ENCODE assay signal across 20 mouse cellular contexts in the genomic region with DNA sequence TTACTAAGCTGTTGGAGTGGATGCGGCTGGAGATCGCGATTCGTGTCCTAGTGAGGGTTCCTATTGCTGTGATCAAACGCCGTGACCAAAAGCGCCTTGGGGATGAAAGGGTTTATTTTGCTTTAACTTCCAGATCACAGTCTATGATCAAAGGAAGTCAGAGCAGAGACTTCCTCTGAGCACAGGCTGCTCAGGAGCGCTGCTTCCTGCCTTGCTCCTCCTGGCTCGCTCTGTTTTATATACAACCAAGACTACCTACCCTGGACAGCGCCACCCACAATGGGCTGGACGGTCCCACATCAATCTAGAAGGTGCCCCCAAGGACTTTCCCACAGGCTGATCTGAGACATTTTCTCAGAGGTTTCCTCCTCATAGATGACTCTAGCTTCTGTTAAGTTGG.
A peak's percentile ranks its signal among the peaks of the same experiment; 100 is the strongest.
DNase-seq lines count a peak whose midpoint lies in the region; ATAC-seq and TF ChIP-seq lines count a peak whose summit lies in the region.
"Had no signal": no experiment of that assay in that cellular context is flagged by ENCODE, and none has a peak within 500 bp of the region (broad histone marks: within the 10 kb centered on the region; RNA-seq: fewer than 3 reads in every experiment).

No protein-coding gene starts in this region.

- H3K9me3 ChIP-seq in hindbrain, postnatal 0 days (ENCODE audit: low read length), result no peaks in the 10 kb centered on the region
- no peaks in the 10 kb centered on the region for H3K9me3 ChIP-seq in hindbrain, embryonic 13.5 days
- H3K9me3 ChIP-seq in midbrain, embryonic 14.5 days (ENCODE audit: control insufficient read depth, low read length), result no peaks in the 10 kb centered on the region
- H3K9me3 ChIP-seq in midbrain, embryonic 11.5 days (ENCODE audit: control insufficient read depth, low read length), result no peaks in the 10 kb centered on the region
- H3K9me3 ChIP-seq: forebrain, embryonic 13.5 days; heart, embryonic 13.5 days; neural tube, embryonic 12.5 days had no signal

- WGBS in hindbrain, postnatal 0 days, result 61% methylated on average over 11 of the region's 11 CpGs
- 57% methylated on average over 11 of the region's 11 CpGs for WGBS in hindbrain, embryonic 13.5 days
- WGBS in midbrain, embryonic 14.5 days, result 37% methylated on average over 11 of the region's 11 CpGs
- WGBS in midbrain, embryonic 11.5 days, result 60% methylated on average over 11 of the region's 11 CpGs

- no peaks in the 10 kb centered on the region for H3K36me3 ChIP-seq in hindbrain, postnatal 0 days (ENCODE audit: insufficient read depth, low read length)
- no peaks in the 10 kb centered on the region for H3K36me3 ChIP-seq in hindbrain, embryonic 13.5 days
- no peaks in the 10 kb centered on the region for H3K36me3 ChIP-seq in midbrain, embryonic 14.5 days (ENCODE audit: control insufficient read depth, insufficient read depth, low read length)
- H3K36me3 ChIP-seq in midbrain, embryonic 11.5 days (ENCODE audit: control insufficient read depth, insufficient read depth, low read length), result no peaks in the 10 kb centered on the region
- H3K36me3 ChIP-seq: heart, embryonic 13.5 days; neural tube, embryonic 12.5 days had no signal

- H3K4me2 ChIP-seq in hindbrain, postnatal 0 days (ENCODE audit: low read depth, low read length), result 0 out of 2 replicates have a peak overlapping the region, but pooled peaks have one; percentile 1
- H3K4me2 ChIP-seq in hindbrain, embryonic 13.5 days, result no peak overlapping the region
- H3K4me2 ChIP-seq in midbrain, embryonic 14.5 days (ENCODE audit: low read length), result no peak overlapping the region
- no peak overlapping the region for H3K4me2 ChIP-seq in midbrain, embryonic 11.5 days
- H3K4me2 ChIP-seq: forebrain, embryonic 13.5 days; heart, embryonic 13.5 days; neural tube, embryonic 12.5 days had no signal

- no peak for ATAC-seq in hindbrain, postnatal 0 days
- no peak for ATAC-seq in hindbrain, embryonic 13.5 days (ENCODE audit: low FRiP score)
- no peak for ATAC-seq in midbrain, embryonic 14.5 days (ENCODE audit: low FRiP score, low TSS enrichment)
- no peak for ATAC-seq in midbrain, embryonic 11.5 days (ENCODE audit: low FRiP score)
- ATAC-seq: forebrain, embryonic 13.5 days; lung, postnatal 0 days had no signal

- no peak for TF ChIP-seq CTCF in hindbrain, postnatal 0 days (IDR thresholded peaks at IDR 0.05; ENCODE audit: low read depth)

- no peak overlapping the region for H3K4me3 ChIP-seq in hindbrain, postnatal 0 days (ENCODE audit: low read length)
- no peak overlapping the region for H3K4me3 ChIP-seq in hindbrain, embryonic 13.5 days
- no peak overlapping the region for H3K4me3 ChIP-seq in midbrain, embryonic 14.5 days (replicated peaks; ENCODE audit: low read depth, low read length)
- H3K4me3 ChIP-seq in midbrain, embryonic 11.5 days (ENCODE audit: low read depth, low read length), result no peak overlapping the region
- H3K4me3 ChIP-seq: forebrain, embryonic 13.5 days; heart, embryonic 13.5 days; layer of hippocampus, adult 2 months; neural tube, embryonic 12.5 days had no signal

- no peaks in the 10 kb centered on the region for H3K4me1 ChIP-seq in hindbrain, postnatal 0 days (ENCODE audit: insufficient read depth, low read length)
- no peaks in the 10 kb centered on the region for H3K4me1 ChIP-seq in hindbrain, embryonic 13.5 days (replicated peaks)
- H3K4me1 ChIP-seq in midbrain, embryonic 14.5 days (ENCODE audit: control insufficient read depth, insufficient read depth, low read length), result no peaks in the 10 kb centered on the region
- H3K4me1 ChIP-seq in midbrain, embryonic 11.5 days (ENCODE audit: control insufficient read depth, insufficient read depth, low read length), result no peaks in the 10 kb centered on the region
- H3K4me1 ChIP-seq: forebrain, embryonic 13.5 days; heart, embryonic 13.5 days; neural tube, embryonic 12.5 days had no signal

- no peaks in the 10 kb centered on the region for H3K27me3 ChIP-seq in hindbrain, postnatal 0 days (ENCODE audit: insufficient read depth, low read length)
- H3K27me3 ChIP-seq in hindbrain, embryonic 13.5 days, result no peaks in the 10 kb centered on the region
- H3K27me3 ChIP-seq in midbrain, embryonic 14.5 days (ENCODE audit: control insufficient read depth, insufficient read depth, low read length), result no peaks in the 10 kb centered on the region
- H3K27me3 ChIP-seq in midbrain, embryonic 11.5 days (ENCODE audit: control insufficient read depth, insufficient read depth, low read length), result no peaks in the 10 kb centered on the region
- H3K27me3 ChIP-seq: heart, embryonic 13.5 days; neural tube, embryonic 12.5 days had no signal

- H3K27ac ChIP-seq in hindbrain, postnatal 0 days, result no peak overlapping the region
- H3K27ac ChIP-seq in hindbrain, embryonic 13.5 days, result no peak overlapping the region
- no peak overlapping the region for H3K27ac ChIP-seq in midbrain, embryonic 14.5 days (replicated peaks; ENCODE audit: low read depth, low read length)
- H3K27ac ChIP-seq in midbrain, embryonic 11.5 days (ENCODE audit: low read depth, low read length), result no peak overlapping the region
- H3K27ac ChIP-seq: forebrain, embryonic 13.5 days; heart, embryonic 13.5 days; layer of hippocampus, adult 2 months; liver, embryonic 14.5 days; neural tube, embryonic 12.5 days had no signal

- no peak overlapping the region for H3K9ac ChIP-seq in hindbrain, postnatal 0 days (replicated peaks; ENCODE audit: low read length)
- H3K9ac ChIP-seq in hindbrain, embryonic 13.5 days, result no peak overlapping the region
- no peak overlapping the region for H3K9ac ChIP-seq in midbrain, embryonic 14.5 days (replicated peaks; ENCODE audit: low read length)
- H3K9ac ChIP-seq in midbrain, embryonic 11.5 days (ENCODE audit: low read length), result no peak overlapping the region
- H3K9ac ChIP-seq: forebrain, embryonic 13.5 days; heart, embryonic 13.5 days; liver, embryonic 14.5 days; neural tube, embryonic 12.5 days had no signal

- DNase-seq in hindbrain, postnatal 0 days (ENCODE audit: low spot score), result no peak
- peak; percentile 22 for DNase-seq in midbrain, embryonic 14.5 days
- DNase-seq in midbrain, embryonic 11.5 days (ENCODE audit: low spot score, missing footprints), result no peak
- peak; percentile 13 for DNase-seq in ZHBTc4 (ENCODE audit: low read depth, low spot score)
- DNase-seq in mesoderm, embryonic 11.5 days (ENCODE audit: low read depth, low spot score), result peak; percentile 2
- no peak for DNase-seq in lung, postnatal 25 days (ENCODE audit: low spot score)
- DNase-seq: adrenal gland, adult 2 months; cerebellum, adult 9-11 months; gastrocnemius, postnatal 10 days; heart, adult 18-20 months; kidney, adult 18-20 months; spleen, adult 18-20 months; thymus, postnatal 36 days had no signal

Comparison
In these comparisons a context has a peak if more than half of its experiments do, and no peak if none do; other contexts are left out.
1. DNase-seq: peak in midbrain, embryonic 14.5 days (single experiment), ZHBTc4 (single experiment) and mesoderm, embryonic 11.5 days (single experiment); none in hindbrain, postnatal 0 days (single experiment), midbrain, embryonic 11.5 days (single experiment) and lung, postnatal 25 days (single experiment).